Mouse (Mus musculus): ENCODE results near the gene Fbxo17. TPM values are rescaled to one million over a fixed set of nuclear protein-coding genes. Genes with fewer than 3 reads are reported as not detected.
A peak's percentile ranks its signal among the peaks of the same experiment; 100 is the strongest.

The Fbxo17 gene
- polyA plus RNA-seq, 1 experiment from 2014 or later = 3.1 TPM

DNA sequence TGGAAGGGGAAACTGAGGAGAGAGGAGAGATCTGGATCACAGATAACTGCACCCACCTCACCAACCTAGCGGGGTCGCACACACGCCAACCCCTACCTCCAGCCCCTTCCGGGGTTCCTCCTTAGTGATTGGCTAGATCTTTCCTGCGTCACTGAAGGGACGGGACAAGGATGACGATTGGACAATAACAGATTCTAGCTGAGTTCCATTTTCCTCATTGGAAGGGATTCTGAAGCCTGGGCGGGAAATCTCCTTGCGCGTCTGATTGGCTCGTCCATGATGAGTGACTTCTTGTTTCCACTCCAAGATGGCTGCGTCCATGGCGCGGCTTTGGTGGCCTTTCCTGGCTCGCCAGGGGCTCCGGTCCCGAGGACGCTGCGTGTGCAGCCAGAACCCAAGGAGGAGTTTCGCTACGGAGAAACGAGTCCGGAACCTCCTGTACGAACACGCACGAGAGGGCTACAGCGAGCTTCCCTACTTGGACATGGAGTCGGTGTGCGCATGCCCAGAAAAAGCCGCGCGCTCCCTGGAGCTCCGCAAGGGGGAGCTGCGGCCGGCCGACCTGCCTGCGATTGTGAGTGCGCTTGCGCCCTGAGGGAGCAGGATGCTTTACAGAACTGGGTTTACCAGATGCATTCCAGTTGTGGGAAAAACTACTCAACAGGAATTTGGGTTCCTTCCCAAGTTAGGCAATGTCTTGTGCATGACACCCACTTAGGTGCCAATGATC, 25.3 kb downstream of the Fbxo17 start, which contains the start of the genes Mrps12 and Sars2:
TSS of gene Mrps12 (minus strand) at position 112 of the 730 bp plus-strand sequence.
TSS of gene Sars2 (plus strand) at position 284 of the 730 bp plus-strand sequence.
- Histone ChIP-seq H3K27me3 (no peaks in the 10 kb centered on the region), H3K4me1 (replicated peaks) (peaks cover 15% of the 10 kb centered on the region), H3K9ac (peak within 1 kb of the TSS; percentile 91), H3K27ac (peak within 1 kb of the TSS; percentile 87), H3K4me3 (peak within 1 kb of the TSS; percentile 68), H3K36me3 (peaks cover 47% of the 10 kb centered on the region), H3K4me2 (peak within 1 kb of the TSS; percentile 93), H3K9me3 (no peaks in the 10 kb centered on the region)
- under 1% methylated on average over 39 of the region's 39 CpGs for WGBS
- peak; percentile 99 for ATAC-seq (ENCODE audit: low FRiP score)

DNA sequence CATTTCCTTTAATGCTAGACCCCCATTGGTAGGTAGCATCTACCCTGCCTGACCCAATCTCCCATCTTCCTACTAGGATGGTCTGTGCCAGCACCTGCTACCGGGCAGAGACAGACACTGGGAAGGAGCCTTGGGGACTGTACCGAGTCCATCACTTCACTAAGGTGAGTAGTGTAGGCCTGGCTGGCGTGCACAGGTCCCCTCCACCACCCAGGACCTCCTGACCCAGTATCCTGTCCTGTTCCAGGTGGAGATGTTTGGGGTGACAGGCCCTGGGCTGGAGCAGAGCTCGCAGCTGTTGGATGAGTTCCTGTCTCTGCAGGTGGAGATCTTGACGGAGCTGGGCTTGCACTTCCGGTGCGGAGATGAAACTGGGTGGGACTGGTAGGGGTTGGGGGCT, 33.3 kb downstream of the Fbxo17 start:
- ATAC-seq (ENCODE audit: low FRiP score) = no peak
- Histone ChIP-seq H3K4me3 (no peak overlapping the region), H3K36me3 (peaks cover 49% of the 10 kb centered on the region), H3K9me3 (no peaks in the 10 kb centered on the region), H3K4me1 (replicated peaks) (no peaks in the 10 kb centered on the region; the same call in 1 of the 2 replicates), H3K27ac (no peak overlapping the region), H3K27me3 (no peaks in the 10 kb centered on the region), H3K4me2 (no peak overlapping the region), H3K9ac (no peak overlapping the region)
- WGBS = over 99% methylated on average over 7 of the region's 7 CpGs

DNA sequence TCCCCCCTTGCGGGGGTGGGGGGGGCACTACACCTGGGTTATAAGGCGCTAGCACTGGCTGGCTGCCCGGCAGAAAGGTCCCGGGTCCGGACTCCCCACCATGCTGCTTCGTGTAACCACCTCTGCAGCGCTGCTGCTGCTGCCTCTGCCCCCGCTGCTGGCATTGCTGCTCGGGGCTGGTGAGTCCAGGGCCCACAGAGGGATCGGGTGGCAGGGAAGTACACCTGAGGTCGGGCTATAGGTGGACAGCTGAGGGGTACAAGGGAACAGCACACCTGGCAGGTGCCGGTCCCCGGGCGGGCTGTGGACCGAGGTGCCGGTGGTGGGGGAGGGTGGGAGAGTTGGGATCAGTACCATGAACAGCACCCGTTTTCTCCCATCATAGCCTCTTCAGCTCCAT, 39.5 kb downstream of the Fbxo17 start, which contains the start of gene Ccer2:
TSS of gene Ccer2 (plus strand) at position 96 of the 400 bp plus-strand sequence.
- Histone ChIP-seq H3K36me3 (peaks cover 52% of the 10 kb centered on the region), H3K4me1 (replicated peaks) (peaks cover 7% of the 10 kb centered on the region), H3K27me3 (peaks cover 25% of the 10 kb centered on the region), H3K9me3 (no peaks in the 10 kb centered on the region), H3K27ac (no peak within 1 kb of the TSS), H3K9ac (peak within 1 kb of the TSS; percentile 47; the same call in 1 of the 2 replicates), H3K4me2 (peak within 1 kb of the TSS; percentile 47), H3K4me3 (peak within 1 kb of the TSS; percentile 17)
- 1% methylated on average over 17 of the region's 17 CpGs for WGBS
- peak; percentile 35; the same call in 1 of the 2 replicates for ATAC-seq (ENCODE audit: low FRiP score)

DNA sequence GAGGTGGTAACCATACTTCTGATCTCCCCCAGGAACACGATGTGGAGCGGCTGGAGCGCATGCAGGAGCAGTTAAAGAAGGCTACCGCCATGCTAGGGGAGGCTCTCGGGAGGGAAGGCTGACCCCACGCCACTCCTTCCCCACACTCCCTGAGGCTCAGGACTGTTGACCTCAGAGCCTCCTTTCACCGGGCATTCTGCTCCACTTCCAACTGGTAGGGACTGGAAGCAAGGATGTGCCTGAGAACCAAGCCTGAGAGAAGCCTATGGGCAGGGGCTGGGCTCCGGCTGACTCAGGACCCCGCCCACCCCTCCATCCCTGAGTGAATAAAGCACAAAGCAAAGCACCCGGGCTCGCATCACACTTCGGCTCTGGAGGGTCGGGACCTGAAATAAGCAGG, 42.0 kb downstream of the Fbxo17 start:
- H3K9me3 ChIP-seq = no peaks in the 10 kb centered on the region
- WGBS = 85% methylated on average over 13 of the region's 13 CpGs
- H3K4me2 ChIP-seq = no peak overlapping the region
- H3K27me3 ChIP-seq = peaks cover 25% of the 10 kb centered on the region
- H3K4me3 ChIP-seq = no peak overlapping the region
- H3K27ac ChIP-seq = no peak overlapping the region
- H3K9ac ChIP-seq = no peak overlapping the region
- H3K36me3 ChIP-seq = peaks cover 59% of the 10 kb centered on the region
- peaks cover 7% of the 10 kb centered on the region for H3K4me1 ChIP-seq (replicated peaks)
- no peak for ATAC-seq (ENCODE audit: low FRiP score)

DNA sequence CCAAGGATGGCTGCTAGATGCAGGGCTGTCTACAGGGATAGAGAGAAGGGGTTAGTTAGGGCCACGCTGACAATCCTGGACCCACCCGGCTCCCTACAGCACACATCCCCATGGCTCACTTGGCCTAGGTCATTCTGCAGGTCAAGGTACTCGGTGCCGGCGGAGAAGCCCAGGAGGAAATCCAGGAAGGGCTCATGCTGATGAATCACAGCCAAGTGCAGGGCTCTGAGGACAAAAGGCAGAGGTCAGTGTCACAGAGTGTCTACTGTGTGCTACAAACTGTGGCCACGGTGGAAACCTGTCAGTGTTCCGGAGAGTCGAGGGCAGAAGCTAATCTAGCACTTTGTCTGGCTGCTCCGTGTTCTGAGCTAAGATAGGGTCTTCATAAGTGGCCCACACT, 45.3 kb downstream of the Fbxo17 start:
- no peak overlapping the region for H3K9ac ChIP-seq
- peaks cover 15% of the 10 kb centered on the region for H3K4me1 ChIP-seq (replicated peaks)
- peaks cover 57% of the 10 kb centered on the region for H3K36me3 ChIP-seq
- no peak overlapping the region for H3K27ac ChIP-seq
- no peak for ATAC-seq (ENCODE audit: low FRiP score)
- H3K9me3 ChIP-seq = no peaks in the 10 kb centered on the region
- no peak overlapping the region for H3K4me2 ChIP-seq
- H3K4me3 ChIP-seq = no peak overlapping the region
- peaks cover 8% of the 10 kb centered on the region; the same call in 1 of the 2 replicates for H3K27me3 ChIP-seq
- WGBS = 90% methylated on average over 9 of the region's 9 CpGs

DNA sequence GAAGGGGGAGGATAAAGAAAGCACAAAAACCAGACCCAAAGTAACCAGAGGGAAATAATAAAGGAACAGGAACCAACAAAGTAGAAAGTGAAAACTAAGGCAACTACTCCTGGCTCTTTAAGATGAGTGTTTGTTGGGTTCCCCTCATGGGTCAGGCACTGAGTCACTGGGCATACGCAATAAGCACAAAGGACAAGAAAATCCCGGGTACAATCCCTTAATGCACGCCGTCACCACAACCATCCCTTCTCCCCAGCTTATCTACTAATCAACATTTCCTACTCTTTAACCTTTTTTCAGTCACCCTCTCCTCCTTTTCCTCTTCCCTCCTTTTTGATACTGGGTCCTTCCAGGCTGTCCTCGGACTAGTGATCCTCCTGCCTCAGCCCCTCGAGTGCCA, 48.6 kb downstream of the Fbxo17 start:
- no peak overlapping the region for H3K27ac ChIP-seq
- 90% methylated on average over 6 of the region's 6 CpGs for WGBS
- peak overlapping the region; percentile 66 for H3K4me2 ChIP-seq
- H3K9me3 ChIP-seq = no peaks in the 10 kb centered on the region
- peak overlapping the region; percentile 69 for H3K4me3 ChIP-seq
- peak overlapping the region; percentile 78 for H3K9ac ChIP-seq
- peaks cover 30% of the 10 kb centered on the region for H3K36me3 ChIP-seq
- no peak for ATAC-seq (ENCODE audit: low FRiP score)
- H3K4me1 ChIP-seq (replicated peaks) = peaks cover 37% of the 10 kb centered on the region
- H3K27me3 ChIP-seq = no peaks in the 10 kb centered on the region

DNA sequence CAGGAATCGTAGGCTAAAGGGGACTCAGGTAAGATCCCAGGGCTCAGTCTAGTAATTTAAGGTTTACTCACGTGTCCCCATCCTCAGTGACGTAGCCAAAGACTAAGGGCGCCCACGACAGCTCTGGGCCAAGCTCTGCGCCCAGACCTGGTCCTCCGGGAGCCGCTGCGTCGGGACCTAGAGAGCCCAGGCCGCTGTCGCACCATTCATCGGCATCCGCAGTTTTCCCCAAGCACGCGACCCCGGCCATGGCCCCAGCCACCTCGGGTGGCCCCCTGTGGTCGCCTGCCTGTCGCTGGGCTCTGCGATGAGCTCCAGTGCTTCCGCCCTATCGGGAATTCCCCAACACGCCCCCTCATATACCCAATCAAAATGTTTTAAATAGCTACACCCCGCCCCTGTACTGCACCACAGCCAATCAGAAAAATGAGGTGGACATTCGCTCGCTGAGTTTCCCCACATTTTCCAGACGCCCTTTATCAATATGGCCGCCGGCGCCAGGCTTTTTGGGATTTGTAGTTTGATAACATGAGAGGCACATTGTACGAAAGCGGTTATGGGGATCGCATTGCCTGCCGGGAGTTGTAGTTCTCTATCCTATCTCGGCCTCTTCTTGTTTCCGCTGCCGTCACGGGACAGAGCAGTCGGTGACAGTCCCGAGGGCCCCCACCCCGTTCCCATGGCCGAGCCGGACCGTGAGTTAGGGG, 49.7 kb downstream of the Fbxo17 start, which contains the start of gene Sirt2:
TSS of gene Sirt2 (plus strand) at position 563 of the 707 bp plus-strand sequence.
- Histone ChIP-seq H3K36me3 (peaks cover 19% of the 10 kb centered on the region), H3K4me3 (peak within 1 kb of the TSS; percentile 69), H3K4me1 (replicated peaks) (peaks cover 37% of the 10 kb centered on the region), H3K4me2 (peak within 1 kb of the TSS; percentile 67), H3K27me3 (no peaks in the 10 kb centered on the region), H3K27ac (0 out of 2 replicates have a peak within 1 kb of the TSS, but pooled peaks have one; percentile 24), H3K9me3 (no peaks in the 10 kb centered on the region), H3K9ac (peak within 1 kb of the TSS; percentile 78)
- WGBS = under 1% methylated on average over 45 of the region's 45 CpGs
- peak; percentile 99 for ATAC-seq (ENCODE audit: low FRiP score)

DNA sequence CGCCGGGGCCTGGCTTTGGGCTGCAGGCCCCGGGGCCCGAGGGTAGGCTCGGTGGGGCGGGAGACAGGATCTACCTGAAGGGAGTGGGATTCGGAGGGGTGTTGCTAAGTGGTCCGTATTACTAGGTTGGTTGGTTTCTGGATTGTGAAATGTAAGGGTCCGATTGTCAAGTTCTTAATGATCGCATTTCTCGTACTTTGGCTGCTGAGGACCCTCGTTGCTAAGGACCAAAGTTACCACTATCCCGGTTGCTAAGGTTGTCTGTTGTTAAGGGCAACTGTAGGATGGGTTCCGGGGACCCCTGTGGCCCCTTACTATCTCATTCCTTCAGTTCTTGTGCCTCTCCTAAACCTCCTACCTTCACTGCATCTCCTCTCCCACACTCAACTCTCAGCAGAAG, 50.3 kb downstream of the Fbxo17 start:
- Histone ChIP-seq H3K4me1 (replicated peaks) (peaks cover 37% of the 10 kb centered on the region), H3K27me3 (no peaks in the 10 kb centered on the region), H3K9me3 (no peaks in the 10 kb centered on the region), H3K27ac (no peak overlapping the region), H3K36me3 (peaks cover 13% of the 10 kb centered on the region), H3K4me2 (peak overlapping the region; percentile 67), H3K4me3 (peak overlapping the region; percentile 69), H3K9ac (peak overlapping the region; percentile 70)
- peak; percentile 30 for ATAC-seq (ENCODE audit: low FRiP score)
- 1% methylated on average over 14 of the region's 14 CpGs for WGBS

DNA sequence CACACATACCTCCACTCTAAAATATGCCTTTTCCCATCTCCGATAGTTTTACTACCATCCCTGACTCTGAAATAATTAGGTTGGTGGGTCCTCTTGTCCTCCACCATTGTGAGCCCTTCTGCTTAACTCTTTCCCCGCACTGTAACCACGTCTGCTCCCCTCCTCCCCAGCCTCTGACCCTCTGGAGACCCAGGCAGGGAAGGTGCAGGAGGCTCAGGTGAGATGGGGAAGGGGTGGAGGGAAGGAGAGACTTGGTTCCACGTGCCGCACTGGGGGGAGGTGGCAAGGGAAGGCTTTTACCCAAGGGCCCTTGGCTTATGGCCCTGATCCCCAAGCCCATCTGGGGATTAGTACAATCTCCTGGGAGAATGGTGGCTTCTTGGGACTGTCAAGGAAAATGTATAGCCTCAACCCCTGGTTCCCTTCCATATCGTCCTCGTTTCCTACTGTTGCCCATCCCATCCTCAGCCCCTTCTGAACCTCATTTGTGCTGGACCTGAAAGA, 50.9 kb downstream of the Fbxo17 start, which contains the start of gene Nfkbib:
TSS of gene Nfkbib (minus strand) at position 51 of the 504 bp plus-strand sequence.
- Histone ChIP-seq H3K9ac (peak within 1 kb of the TSS; percentile 70), H3K27me3 (no peaks in the 10 kb centered on the region), H3K27ac (no peak within 1 kb of the TSS), H3K4me3 (peak within 1 kb of the TSS; percentile 69), H3K36me3 (peaks cover 8% of the 10 kb centered on the region; the same call in 1 of the 2 replicates), H3K4me2 (peak within 1 kb of the TSS; percentile 67), H3K4me1 (replicated peaks) (peaks cover 37% of the 10 kb centered on the region), H3K9me3 (no peaks in the 10 kb centered on the region)
- no peak for ATAC-seq (ENCODE audit: low FRiP score)
- 62% methylated on average over 7 of the region's 7 CpGs for WGBS

DNA sequence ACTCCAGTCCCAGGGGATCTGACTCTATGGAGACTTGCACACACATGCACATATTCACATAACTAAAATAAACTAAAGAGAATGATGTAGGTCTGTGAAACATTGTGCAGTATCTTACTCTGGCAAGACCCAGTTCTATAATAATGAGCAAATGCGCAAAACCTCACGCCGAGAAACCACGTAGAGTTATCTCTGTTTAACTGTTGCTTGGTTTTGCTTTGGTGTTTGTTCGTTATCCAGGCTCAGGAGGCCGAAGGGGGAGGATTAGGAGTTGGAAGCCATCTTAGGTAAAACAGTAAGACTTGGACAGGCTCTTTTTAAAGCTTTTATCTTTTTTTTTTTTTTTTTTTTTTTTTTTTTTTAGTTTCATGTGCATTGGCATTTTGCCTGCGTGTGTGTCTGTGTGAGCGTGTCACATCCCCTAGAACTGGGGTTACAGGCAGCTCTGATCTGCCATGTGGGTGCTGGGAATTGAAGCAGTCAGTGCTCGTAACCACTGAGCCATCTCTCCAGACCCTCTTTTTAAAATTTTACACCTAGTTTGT, 52.9 kb downstream of the Fbxo17 start:
- H3K9ac ChIP-seq = no peak overlapping the region
- H3K9me3 ChIP-seq = no peaks in the 10 kb centered on the region
- no peak overlapping the region for H3K4me3 ChIP-seq
- no peak overlapping the region for H3K27ac ChIP-seq
- WGBS = 93% methylated on average over 9 of the region's 9 CpGs
- H3K4me2 ChIP-seq = no peak overlapping the region
- H3K36me3 ChIP-seq = peaks cover 9% of the 10 kb centered on the region; the same call in 1 of the 2 replicates
- no peaks in the 10 kb centered on the region for H3K27me3 ChIP-seq
- no peak for ATAC-seq (ENCODE audit: low FRiP score)
- peaks cover 52% of the 10 kb centered on the region for H3K4me1 ChIP-seq (replicated peaks)

DNA sequence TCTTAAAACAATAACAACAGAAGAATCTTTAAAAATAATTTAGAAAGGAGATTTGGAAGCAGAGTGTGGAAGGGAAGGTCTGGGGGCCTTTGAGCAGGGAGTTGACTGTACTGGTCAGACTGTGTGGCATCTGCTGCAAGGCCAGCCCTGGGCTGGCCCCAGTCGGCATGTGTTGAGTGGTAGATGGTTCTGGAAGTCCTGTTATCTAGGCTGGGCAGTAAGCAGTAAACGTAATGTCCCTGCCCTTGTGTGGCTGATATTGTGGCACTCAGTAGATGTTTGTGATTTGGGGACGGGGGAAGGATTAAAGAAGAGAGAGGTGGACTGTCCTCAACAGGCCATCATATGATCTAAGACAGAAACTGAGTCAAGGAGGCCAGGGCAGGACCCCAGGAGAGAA, 53.7 kb downstream of the Fbxo17 start:
- 92% methylated on average over 3 of the region's 3 CpGs for WGBS
- Histone ChIP-seq H3K27me3 (no peaks in the 10 kb centered on the region), H3K9ac (no peak overlapping the region), H3K4me2 (no peak overlapping the region), H3K9me3 (no peaks in the 10 kb centered on the region), H3K4me3 (no peak overlapping the region), H3K36me3 (peaks cover 15% of the 10 kb centered on the region; the same call in 1 of the 2 replicates), H3K4me1 (replicated peaks) (peaks cover 46% of the 10 kb centered on the region), H3K27ac (no peak overlapping the region)
- ATAC-seq (ENCODE audit: low FRiP score) = no peak

DNA sequence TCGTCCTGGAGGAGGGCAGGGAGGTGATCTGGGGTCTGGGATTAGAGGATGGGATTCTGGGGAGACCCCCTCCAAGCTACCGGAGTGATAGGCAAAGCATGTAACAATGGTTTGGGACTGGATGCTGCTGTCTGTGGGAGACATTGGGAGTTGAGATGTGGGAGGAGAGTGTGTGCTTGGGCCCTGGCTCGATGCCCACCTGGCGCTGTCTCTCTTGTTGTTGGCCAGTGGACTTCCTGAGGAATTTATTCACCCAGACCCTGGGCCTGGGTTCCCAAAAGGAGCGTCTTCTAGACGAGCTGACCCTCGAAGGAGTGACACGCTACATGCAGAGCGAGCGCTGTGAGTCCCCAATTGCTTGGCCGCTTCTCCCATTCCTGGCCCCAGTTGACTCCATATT, 55.3 kb downstream of the Fbxo17 start:
- H3K36me3 ChIP-seq = peaks cover 20% of the 10 kb centered on the region
- H3K4me1 ChIP-seq (replicated peaks) = peaks cover 41% of the 10 kb centered on the region
- WGBS = 92% methylated on average over 11 of the region's 11 CpGs
- H3K27ac ChIP-seq = no peak overlapping the region
- no peak overlapping the region for H3K4me2 ChIP-seq
- H3K9me3 ChIP-seq = no peaks in the 10 kb centered on the region
- H3K4me3 ChIP-seq = no peak overlapping the region
- H3K27me3 ChIP-seq = no peaks in the 10 kb centered on the region
- H3K9ac ChIP-seq = no peak overlapping the region
- ATAC-seq (ENCODE audit: low FRiP score) = no peak

Data from hindbrain, embryonic 13.5 days (tissue).